Mouse (Mus musculus): Measurements from ENCODE around the gene Psmc6.
A peak's percentile ranks its signal among the peaks of the same experiment; 100 is the strongest.

The Psmc6 gene

DNA sequence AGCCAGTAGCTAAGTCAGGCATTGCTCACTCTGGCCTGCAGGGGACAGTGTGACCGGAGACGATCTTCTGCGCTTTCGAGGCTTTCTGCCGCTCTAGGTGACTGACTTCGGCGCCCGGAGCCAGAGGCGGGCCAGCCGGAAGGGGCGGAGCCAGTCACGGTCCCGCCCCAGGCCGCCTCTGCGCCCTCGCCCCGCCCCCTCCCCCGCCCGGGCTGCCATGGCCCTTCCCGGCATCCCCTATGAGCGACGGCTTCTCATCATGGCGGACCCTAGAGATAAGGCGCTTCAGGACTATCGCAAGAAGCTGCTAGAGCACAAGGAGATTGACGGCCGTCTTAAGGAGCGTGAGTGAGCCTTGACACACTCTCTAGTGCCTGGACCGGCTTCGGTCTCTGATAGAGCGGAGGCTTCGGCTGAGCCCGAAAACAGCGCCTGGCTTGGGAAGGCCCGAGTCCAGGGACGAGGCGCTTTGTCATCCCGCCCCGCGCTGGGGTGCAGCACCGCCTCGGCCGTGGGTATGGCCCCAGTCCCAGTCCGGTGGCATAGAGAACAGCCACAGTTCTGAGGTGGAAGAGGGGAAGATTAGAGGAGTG, at the start of gene Psmc6:
TSS of gene Psmc6 (plus strand) at position 200 of the 593 bp plus-strand sequence.
- peak; percentile 97 for DNase-seq (ENCODE audit: inconsistent ontology term)

DNA sequence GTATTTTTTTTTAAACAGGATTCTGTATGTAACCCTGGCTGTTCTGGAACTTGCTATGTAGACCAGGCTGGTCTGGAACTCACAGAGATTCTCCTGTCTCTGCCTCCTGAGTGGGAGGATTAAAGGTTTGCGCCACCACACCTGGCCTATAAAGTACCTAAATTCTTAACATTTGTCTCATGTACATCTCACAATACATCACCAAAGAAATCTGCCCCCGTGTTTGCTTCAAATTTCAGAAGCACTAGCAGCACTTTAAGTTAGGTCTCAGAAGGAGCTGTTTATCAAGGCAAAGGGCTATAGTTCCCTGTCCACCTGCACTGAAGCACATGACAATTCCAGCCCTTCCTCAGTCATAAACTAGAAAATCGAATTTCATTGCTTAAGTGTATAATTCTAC, 47.5 kb upstream of the Psmc6 start:
- DNase-seq (ENCODE audit: inconsistent ontology term): no peak

DNA sequence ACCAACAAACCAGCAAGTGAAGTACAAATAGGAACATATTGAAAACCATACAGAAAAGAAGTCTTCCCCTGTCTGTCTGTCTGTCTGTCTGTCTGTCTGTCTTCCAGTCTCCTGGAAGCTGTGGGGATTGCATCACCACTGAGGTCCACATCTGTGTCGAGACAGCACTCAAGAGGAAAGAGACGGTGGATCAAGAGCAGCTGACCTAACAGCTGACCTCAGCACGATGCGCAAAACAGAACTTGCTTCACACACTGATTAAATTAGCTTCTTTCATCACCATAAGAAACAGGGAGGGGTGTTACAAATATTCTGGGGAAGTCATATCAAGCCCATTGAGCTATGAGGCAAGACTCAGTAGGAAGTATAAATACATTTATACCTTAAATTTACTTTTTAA, 38.0 kb upstream of the Psmc6 start:
- no peak for DNase-seq (ENCODE audit: inconsistent ontology term)

DNA sequence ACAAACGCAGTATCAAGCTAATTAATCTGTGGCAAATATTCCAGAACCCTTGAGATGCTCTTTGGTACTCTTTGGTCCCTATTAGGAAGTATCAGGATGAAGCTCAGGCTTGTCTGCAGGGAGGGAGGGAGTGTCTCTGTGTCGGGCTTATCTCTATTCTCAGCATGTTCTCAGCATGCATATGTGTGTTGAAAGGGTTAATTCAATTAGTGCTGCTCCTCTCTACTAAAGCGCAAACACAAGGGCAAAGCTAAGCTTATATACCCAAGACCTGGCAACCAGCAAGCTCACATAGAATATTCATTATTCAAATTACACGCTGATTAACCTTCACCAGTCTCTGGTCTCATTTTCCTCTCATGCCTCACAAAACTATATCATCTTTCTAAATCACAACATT, 25.6 kb upstream of the Psmc6 start:
- no peak for DNase-seq (ENCODE audit: inconsistent ontology term)

DNA sequence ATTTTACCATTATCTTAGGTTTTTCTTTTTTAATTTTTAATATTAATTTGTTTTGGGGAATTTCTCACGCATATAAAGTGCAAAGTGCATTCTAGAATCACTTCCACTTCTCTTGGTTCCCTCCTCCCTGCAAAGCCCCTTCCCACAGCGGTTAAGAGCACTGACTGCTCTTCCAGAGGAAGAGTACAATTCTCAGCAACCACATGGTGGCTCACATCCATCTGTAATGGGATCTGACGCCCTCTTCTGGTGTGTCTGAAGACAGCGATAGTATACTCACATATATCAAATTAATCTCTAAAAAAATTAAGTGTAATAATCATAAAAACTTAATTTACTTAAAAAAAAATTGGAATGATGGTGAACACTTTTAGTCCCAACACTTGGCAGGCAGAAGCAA, 25.2 kb upstream of the Psmc6 start:
- DNase-seq (ENCODE audit: inconsistent ontology term): no peak

DNA sequence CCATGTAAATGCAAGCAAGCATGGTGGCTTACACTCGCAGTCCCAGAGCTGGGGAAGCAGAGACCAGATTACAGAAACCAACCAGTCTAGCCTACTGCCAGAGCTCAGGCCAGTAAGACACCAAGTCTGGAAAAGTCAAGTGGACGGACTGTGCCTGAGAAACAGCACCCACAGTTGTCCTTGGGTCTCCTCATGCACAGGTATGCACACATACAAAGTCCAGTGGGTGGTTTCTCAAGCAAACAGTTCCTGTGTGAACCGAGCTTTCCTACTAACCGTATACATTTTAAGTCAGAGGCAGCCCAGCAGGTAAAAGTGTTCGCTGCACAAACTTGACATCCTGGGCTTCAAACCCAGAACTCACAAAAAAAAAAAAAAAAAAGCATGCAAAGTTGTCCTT, 23.7 kb upstream of the Psmc6 start:
- DNase-seq (ENCODE audit: inconsistent ontology term): no peak

DNA sequence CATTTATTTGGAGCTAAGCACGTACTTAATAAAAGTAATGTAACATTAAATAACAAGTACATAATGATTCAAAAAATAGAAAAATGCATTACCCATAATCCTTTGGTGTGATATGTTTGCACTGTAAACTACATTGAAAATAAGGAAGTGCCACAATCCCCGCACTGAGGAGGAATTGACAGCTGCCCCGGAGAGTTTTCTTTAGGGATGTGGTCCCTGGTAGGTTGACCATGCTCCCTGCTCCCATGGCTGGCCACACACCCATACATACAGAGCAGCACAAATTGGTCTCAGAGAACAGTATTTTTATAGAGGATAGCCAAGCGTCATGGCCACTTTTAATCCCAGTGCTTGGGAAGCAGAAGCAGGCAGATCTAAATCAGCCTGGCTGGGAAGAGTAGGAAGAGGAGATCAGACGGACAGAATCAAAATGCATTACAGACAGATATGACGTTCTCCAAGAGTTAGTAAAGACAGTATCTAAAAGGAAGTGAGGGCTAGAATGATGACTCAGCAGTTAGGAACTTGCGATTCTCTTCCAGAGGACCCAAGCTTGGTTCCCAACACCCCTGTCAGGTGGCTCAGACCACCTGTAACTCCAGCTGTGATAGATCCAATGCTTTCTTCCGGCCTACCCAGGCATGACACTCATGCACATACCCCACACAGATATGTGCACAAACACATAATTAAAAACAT, 21.8 kb upstream of the Psmc6 start:
- DNase-seq (ENCODE audit: inconsistent ontology term): no peak

DNA sequence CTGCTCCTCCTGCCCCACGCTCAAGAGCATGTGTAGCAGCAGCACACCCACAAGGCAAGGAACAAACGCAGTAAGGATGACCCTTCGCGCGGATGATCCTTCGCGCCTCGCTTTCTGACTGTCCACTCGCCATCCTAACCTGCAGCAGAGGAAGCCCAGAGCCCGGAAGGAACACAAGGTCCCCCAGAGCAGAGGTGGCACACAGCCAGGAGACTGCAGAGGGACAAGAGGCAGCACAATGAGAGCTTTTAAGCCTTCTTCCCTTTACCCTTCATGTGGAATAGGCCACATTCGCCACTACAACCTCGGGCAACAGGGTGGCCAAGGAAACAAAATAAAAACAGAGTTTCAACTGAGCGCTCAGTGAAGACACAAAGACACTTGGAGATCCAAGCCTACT, 19.9 kb upstream of the Psmc6 start:
- no peak for DNase-seq (ENCODE audit: inconsistent ontology term)

DNA sequence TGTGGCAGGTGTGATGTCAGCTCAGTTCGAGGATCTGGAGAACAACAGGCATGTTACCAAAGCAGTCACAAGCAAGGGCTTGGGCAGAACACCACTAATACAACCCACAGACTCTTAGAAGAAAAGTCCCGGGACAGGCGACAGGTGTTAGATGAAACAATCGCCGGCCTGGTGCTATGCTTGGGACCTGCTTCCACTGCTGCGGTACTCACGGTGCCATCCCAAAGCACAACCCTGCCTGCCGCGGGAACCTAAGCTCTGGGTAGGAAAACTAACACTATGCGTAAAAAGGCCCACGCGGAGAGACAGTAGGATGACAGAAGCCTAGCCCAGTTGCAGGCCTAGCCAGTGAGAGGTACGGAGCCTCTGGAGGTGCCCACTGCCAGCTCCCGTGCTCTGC, 19.5 kb upstream of the Psmc6 start:
- no peak for DNase-seq (ENCODE audit: inconsistent ontology term)

DNA sequence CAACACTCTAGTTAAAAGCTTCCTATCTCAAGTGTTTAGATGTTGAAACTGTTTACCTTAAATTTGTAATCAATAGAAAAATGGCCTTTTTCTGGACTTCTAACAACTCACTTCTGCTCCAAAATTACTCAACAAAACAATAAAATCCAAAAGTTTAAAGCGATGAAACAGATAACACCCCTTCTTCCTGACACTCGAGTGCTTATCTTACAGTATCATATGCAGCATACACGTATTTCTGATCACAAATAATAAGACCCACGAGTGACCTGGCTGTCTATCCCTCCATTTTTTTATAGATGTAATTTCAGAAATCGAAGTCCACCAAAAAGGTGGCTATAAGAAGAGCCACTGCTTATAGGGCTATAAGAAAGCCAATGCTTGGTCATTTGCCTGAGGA, 12.7 kb upstream of the Psmc6 start:
- no peak for DNase-seq (ENCODE audit: inconsistent ontology term)

DNA sequence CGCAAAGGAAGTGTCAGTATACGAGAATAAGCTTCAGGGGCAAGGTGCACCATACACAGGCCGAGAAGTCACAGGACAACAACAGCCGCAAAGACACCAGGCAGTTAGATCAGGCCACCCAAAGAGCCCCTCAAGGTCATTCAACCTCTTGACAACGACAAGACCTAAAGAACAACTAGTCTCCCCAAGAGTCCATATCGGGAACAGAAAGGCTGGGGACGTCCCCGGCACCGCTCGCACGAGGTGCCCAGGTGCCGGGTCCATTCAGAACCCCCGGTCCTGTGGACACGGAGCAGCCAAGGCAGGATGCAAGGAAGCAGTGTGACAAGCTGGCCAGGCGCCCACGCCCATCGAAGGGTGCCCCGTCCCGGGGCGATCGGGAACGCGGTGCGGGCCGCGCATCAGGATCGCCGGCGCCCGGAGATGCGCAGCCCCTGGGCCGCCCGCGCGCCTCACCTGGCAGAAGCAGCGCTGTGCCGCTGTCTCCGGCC, 11.6 kb upstream of the Psmc6 start:
- no peak for DNase-seq (ENCODE audit: inconsistent ontology term)

DNA sequence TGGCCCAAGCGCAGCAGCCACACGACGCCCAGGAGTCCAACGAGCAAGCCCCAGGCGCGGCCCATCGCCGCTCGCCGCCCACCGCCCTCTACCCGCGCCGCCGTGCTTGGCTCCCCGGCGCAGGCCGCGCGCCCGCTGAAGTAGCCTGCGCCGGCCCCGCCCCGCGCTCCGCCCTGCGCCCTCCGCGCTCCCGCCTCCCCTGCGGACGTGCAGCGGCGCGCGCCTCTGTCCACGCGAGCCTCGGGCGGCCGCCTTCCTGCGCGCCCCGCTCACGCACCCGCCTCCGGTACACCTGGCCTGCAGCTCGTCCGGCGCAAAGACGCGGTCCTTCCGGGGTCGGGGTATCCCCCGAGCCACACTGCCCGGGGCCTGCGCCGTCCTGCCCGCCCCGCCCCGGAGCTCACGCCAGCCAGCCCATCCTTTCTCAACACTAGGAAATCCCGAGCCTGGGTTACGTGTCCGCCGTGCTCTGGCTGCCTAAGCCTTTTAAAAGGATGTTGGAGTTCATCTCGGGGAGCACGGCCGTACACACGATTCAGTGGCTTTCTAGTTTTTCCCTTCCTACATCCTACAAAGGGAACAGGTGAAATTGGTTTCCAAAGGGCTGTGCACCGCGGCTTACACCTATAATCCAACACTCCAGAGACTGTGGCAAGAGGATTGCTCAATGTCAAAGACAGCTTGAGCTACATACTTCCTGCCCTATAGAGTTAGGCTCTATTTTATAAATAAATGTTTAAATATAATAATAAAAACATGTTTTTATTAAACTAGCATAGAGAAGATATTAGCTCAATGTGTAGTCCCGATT, 11.0 kb upstream of the Psmc6 start, which contains the start of gene Ero1l:
TSS of gene Ero1l (minus strand) at position 346 of the 811 bp plus-strand sequence.
- peak; percentile 89 for DNase-seq (ENCODE audit: inconsistent ontology term)

DNA sequence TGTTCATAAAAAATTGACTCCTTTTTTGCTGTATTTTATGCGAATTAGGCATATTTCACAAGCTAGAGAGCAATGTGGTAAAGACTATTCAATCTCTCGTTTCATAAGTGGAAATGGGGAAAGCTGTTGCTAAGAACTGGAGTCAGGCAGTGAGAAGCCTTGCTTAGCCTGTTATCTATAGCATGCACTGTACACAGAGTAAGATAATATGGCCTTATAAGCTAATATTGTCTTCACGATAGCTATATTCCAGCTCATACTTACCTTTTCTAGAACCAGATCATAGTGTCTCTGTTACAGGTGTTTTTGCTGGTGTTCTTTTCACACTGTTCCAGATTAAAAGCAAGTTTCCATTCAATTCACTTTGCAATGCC, 10.4 kb upstream of the Psmc6 start:
- DNase-seq (ENCODE audit: inconsistent ontology term): no peak

DNA sequence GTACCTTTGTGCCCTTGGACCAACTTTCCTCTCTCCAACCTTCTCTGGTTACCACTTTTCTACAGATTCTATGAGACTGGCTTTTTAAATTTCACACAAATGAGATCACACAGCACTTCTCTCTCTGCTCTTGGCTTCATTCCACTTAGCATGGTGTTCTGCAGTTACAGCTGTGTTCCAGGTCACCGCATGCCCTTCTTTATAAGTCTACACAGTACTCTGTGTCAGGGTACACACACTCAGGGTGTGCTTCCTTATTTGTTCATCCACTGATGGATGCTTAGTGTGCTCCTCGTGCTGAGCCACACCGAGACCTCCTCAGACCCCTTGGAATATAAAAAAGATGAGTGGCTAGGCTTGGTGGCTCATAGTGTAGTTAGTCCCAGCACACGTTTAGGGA, 9.5 kb upstream of the Psmc6 start:
- no peak for DNase-seq (ENCODE audit: inconsistent ontology term)

DNA sequence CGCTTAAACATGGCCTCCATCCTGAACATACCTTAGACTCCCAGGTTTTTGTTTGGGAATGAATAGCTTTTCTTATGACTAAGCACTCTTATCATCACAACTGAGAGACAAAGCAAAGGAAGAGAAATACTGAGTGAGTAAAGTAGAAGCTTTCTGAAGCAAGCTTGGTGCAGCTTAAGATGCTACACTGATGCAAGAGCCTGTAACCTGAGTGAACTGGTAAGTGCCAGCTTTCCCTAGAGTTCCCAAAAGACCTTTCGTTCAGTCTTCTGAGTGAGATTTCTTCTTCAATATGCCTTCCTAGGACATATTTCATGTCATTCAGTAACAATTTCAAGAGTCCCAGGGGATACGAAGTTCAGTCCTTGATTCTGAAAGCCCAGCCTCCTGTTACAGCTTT, 8.5 kb upstream of the Psmc6 start:
- DNase-seq (ENCODE audit: inconsistent ontology term): no peak

DNA sequence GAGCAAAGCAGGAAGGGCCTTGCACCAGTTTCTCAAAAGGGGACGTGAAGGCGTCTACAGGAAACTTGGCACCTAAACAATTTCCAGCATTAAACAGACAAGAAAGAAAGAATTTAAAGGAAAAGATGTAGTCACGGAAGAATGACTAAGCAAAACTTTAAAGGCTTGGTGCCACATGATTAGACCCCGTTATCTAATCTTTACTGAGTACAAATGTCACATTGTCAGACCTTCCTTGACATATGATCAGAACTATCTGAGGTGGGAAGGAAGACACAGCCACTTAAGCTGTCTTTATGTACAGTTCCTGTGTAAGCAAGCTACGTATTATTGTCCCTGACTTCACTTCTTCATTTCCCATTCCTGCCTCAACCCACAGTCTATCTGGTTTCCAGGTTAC, 8.0 kb upstream of the Psmc6 start:
- no peak for DNase-seq (ENCODE audit: inconsistent ontology term)

DNA sequence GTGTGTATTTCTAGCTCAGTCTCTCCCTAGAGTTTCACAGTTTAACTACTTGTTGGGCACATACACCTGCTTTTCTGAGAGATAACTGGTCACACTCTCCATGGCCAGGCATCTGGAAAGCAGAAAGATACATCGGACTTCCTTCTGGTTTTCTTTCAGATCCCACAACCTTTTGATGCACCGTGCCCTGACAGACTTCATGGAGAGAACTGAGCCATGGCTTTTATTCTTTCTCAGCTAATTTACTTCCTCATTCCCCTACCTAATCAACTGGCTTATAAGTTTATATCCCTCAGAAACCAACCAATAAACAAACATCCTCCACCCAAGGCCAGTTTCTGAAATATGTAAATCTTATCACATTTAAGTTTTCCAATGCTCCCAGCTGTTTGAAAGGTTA, 7.1 kb upstream of the Psmc6 start:
- DNase-seq (ENCODE audit: inconsistent ontology term): no peak

DNA sequence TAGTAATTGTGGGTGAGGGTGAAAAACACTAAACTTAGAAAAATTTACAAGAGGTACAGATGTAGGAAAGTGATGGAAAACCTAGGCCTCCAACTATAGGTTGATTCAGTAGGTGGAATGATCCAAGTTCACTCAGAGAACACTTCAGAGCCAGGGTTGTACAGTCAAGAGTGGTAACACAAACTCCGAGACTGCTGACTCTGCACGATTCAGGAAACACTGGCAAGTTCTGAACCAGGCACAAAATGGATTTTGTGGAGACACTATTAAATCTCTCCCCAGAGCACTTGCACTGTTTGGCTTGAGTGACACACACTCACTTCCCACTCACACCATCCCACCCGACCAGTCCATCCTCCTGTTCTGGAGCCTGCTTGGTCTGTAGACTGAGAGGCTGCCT, 6.3 kb upstream of the Psmc6 start:
- no peak for DNase-seq (ENCODE audit: inconsistent ontology term)

DNA sequence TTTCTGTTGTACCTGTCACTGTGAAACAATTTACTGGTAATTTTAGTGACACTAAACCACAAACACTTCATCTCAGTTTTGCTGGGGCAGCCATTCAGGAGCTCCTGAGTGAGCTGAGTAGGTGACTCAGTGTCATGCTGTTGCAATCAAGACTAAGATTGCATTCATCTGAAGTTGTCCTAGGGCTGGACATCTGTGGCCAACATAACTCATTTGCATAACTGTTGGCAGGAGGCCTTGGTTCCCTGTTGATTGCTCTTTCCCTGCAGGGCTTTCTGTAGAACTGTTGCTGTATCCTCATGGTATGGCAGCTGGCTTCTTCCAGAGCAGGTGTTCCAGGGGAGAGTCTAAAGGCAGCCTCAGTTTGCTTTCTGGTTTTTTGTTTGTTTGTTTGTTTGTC, 4.1 kb upstream of the Psmc6 start:
- peak; percentile 90 for DNase-seq (ENCODE audit: inconsistent ontology term)

DNA sequence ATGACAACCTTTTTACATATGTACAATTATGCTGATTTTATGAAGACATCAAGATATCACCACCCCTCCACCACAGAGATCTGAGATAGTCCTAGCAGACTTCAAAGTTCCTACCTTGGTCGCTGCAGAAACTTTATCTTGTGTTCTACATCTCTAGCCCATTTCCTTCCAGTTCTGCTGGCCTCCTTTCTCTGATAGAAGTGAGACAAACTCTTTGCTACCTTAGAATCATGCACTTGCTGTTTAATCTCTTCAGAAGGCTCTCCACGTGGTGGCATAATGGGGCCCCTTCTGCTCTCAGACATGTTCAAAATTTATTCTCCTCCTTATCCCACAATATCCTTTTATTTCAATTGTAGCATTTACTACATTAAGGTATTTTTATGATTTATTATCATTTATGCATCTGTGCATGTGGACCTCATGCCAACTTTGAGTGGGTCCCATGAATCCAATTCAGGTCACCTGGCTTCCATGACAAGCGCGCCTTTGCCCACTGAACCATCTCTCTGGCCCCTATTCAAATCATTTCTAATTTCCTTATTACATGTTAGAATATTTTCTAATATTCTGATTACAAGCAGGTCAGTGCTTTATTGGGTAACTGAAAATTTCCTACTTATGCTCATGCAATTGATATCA, 1.4 kb upstream of the Psmc6 start:
- no peak for DNase-seq (ENCODE audit: inconsistent ontology term)

DNA sequence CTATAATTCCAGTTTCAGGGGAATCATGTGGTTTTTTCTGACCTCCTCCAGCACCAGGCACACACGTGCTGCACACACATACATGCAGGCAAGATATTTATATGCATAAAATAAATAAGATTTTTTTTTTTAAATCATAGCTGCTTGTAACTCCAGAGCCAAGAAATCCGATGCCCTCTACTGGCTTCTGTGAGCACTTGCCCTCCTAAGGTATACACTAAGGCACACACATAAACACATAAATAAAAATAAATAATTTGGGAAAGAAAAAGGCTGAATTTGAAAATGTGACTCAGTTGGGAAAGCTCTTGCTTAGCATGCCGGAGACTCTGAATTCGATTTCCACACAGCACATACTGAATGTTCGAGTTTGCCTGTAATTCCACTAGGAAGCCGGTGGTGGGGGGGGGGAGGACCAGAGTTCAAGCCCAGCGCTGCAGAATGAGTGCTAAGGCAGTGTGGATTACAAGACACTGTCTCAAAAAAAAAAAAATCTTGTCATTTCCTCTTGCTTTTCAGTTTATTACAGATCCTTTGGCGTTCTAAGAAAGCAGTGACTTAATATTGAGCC, 485 bp upstream of the Psmc6 start:
- no peak for DNase-seq (ENCODE audit: inconsistent ontology term)
